Mouse (Mus musculus) spleen, postnatal 10 days (tissue): ENCODE measurements around the gene 1110002E22Rik.

ENCODE experiments used
- DNase-seq, 2 experiments: peaks; one replicate each; pipeline ENCODE4 v3.0.0; 2021 to 2022; ENCODE audit warnings: low spot score in 2 of 2

1110002E22Rik gene

GRCm38 (mm10) chr3:138106887-138107286, 42.0 kb downstream of the 1110002E22Rik start:
- DNase-seq = no peak

DNA sequence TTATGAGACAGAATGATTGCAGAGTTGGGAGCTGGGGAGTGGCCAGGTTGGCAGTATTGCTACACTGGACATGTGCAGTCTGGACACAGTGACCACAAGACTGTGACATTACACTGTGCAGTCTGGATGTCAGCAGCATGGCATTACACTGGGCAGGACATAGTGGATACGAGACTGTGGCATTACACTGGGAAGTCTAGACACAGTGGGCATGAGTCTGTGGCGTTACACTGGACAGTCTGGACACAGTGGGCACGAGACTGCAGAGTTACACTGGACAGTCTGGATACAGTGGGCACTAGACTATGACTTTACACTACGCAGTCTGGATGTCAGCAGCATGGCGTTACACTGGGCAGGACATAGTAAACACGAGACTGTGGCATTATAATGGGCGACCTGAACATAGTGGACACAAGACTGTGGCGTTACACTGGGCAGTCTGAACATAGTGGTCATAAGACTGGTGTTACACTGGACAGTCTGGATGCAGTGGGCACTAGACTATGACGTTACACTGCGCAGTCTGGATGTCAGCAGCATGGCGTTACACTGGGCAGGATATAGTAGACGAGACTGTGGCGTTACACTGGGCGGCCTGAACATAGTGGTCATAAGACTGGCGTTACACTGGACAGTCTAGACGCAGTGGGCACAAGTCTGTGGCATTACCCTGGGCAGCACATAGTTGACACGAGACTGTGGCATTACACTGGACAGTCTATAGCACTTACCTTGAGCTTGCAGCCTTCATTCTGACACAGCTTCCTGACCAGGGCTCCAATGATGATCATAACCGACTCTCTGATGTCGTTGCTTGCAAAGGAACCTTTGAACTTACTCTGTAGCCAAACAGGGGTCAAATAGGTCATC, 46.3 kb downstream of the 1110002E22Rik start:
- DNase-seq = no peak

DNA sequence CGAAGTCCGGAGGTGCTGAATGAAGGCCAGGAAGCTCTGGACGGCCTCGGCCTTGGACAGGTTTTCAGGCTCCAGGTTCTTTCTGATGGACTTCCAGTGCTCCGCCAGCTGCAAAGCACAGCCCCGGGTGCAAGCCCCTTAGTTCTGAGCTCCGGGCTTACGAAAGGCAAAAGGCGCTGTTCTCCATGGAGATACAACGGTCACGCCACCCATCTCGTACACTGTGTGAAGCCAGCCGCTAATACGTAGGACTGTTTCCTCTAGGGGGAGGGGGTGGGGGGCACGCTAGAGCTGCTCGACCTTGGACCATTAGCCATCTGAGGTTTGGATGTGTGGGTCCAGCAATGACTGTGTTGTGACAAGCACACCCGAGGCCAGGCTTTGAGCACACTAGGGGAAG, 49.3 kb downstream of the 1110002E22Rik start:
- no peak for DNase-seq

DNA sequence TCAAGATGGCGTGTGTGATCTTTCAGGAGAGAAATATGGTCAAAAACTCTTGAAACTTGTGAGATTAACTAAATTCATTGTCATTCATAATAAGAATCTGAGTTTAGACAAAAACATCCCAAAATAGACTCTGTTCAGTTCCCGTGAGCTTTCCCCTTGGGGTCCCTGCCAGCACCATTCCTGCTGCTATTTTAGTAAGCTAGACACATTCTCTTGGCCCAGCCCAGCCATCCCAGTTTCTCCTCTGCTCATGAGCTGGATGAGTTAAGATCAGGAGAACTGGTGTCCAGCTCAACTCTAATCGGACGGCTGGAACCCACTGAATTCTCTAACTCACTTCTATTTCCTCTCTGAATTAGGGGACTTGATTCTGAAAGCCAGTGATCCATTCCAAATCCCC, 52.0 kb downstream of the 1110002E22Rik start:
- DNase-seq = no peak

DNA sequence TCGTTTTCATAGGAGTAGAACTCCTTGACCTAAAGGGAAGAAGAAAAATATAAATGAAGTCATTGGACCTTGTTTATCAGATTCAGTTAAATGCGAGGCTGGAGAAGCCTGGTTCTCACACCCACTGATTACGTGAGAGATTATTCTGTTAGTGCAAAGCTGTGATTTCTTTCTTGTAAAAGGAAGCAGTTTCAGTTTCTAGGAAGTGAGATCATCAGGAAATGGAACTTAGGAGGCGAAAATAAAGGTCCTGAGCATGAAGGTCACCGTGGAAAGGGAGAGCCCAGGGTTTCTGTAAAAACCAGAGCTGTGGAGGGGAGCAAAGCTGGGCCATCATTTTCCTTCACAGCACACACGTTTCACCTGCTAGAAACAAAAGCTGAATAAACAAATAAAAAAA, 53.5 kb downstream of the 1110002E22Rik start:
- DNase-seq = no peak

GRCm38 (mm10) chr3:138118831-138119230, 54.0 kb downstream of the 1110002E22Rik start:
- DNase-seq = no peak

DNA sequence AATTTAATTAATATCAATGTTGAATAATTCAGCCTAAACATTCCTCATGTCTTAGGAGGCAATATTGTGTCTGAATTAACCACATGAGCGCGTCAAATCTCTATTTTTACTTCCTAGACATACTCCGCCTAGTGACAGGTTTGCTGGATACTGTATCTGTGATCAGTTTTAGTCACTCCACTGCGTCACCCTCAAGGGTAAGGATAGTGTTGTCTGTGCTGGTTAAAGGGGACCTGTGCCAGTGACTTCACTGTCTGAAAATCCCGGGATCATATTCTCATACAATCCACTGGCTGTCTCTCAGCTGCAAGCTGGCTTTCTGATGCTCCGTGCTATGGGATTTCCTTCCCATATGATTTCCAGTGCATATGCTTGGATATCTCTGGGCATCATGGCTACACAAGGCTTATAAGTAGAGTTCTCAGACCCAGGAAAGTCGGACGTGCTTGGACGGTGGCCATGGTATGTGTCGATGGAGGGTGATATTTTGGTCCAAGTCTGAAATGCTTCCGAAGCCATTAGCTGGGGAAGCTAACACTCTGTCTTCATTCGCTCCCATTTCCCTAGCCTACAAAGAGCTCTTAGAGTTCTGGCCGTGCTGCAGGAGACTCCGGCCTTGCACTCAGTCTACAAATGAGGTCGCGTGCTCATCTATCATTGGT, 54.7 kb downstream of the 1110002E22Rik start:
- no peak for DNase-seq

GRCm38 (mm10) chr3:138121461-138121860, 56.6 kb downstream of the 1110002E22Rik start:
- no peak for DNase-seq

DNA sequence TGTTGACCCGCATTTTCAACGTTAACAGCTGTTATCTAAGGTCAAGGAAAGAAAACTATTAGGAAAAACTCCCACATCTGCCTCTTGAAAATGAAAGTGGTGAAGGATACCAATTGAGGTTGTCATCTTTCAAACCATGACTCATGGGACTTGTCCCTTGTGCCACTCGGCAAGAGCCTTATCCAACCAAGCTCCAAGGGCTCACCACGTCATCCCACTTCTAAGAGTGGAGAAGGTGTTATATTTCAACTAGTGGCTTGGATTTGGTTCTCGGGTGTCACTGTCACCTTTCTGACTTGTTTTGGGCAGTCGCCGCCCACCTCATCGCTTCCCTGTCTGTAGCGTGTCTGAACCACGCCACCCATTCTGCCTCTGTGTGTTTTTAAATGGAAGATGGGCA, 59.0 kb downstream of the 1110002E22Rik start:
- DNase-seq = no peak

DNA sequence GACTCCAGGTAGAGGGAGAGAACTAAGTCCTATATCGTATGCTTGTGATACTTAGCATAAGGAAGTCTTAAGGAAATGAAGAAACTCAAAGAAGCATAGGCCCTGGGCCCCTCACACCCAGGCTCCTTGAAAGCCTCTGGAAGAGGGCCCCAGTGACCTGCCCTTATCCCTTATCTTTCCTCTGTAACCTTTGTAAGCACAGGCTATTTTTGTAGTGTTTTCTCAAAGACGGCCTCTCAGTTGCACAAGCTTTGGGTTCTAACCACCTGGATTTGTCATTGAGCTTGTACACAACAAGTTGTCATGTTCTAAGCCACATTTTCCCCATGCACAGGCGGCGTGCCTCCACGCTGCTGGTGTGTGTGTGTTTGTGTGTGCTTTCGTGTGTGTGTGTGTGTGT, 64.3 kb downstream of the 1110002E22Rik start:
- DNase-seq = no peak

DNA sequence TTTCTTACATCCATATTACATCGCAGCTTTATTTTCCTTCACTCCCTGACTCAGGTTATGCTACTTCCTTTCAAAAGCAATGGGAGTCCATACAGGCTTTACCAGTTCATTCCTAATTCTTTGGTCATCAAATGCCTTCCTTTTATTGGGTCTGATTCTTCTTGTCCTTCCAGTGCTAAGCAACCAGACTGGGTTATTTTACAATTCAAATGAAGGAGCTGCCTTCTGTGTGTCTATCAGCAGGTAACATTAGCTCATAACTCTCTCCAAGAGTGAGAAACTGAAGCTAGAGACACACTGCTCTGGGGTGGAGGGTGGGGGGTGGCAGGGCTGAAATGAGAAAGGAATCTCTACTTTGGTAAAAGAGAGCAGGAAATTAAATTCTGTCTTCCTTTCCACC, 65.8 kb downstream of the 1110002E22Rik start:
- DNase-seq = no peak
